Mouse (Mus musculus) C2C12 (cell line): Measurements from ENCODE around the gene Zfp820.

ENCODE experiments used
- CEBPB ChIP-seq: IDR thresholded peaks from one replicate; pipeline ENCODE4 v1.6.1; 2011; ENCODE audit warnings: low read depth, mild to moderate bottlenecking, control low read depth, moderate library complexity
- CTCF ChIP-seq: IDR thresholded peaks from one replicate; pipeline ENCODE4 v1.5.1; 2011; ENCODE audit not compliant: control insufficient read depth, insufficient read depth, insufficient read length
- MAX ChIP-seq: IDR thresholded peaks from one replicate; pipeline ENCODE4 v1.6.1; 2011; ENCODE audit warnings: mild to moderate bottlenecking, control low read depth
- MYOD1 ChIP-seq: IDR thresholded peaks from one replicate; pipeline ENCODE4 v1.6.1; 2011; ENCODE audit warnings: low read depth; ENCODE audit not compliant: control insufficient read depth, insufficient read length
- USF1 ChIP-seq: IDR thresholded peaks from one replicate; pipeline ENCODE4 v1.6.1; 2011; ENCODE audit warnings: low read depth, mild to moderate bottlenecking, control low read depth, moderate library complexity

GRCm38 (mm10) chr17:21770336-21770735 is 75.2 kb downstream of the Zfp820 start:
- no peak for TF ChIP-seq CTCF
- no peak for TF ChIP-seq MAX
- no peak for TF ChIP-seq USF1
- no peak for TF ChIP-seq CEBPB
- TF ChIP-seq MYOD1 = no peak
